Mouse (Mus musculus) hindbrain, postnatal 0 days (tissue): ENCODE results near the gene Surf4. TPM values are rescaled to one million over a fixed set of nuclear protein-coding genes. Genes with fewer than 3 reads are reported as not detected.
"Not testable (repeated sequence)": the region's sequence is repeated elsewhere in the genome, so short reads cannot be mapped to it uniquely, and the experiment has no call there.

Experiments used
- ATAC-seq: fragments of 200-750 bp; cut with Nextera tagmentation; 2 replicates; pipeline ENCODE4 v1.8.0; 2017; ENCODE audit warnings: mild to moderate bottlenecking, moderate TSS enrichment, moderate library complexity
- DNase-seq: peaks from one replicate; pipeline ENCODE4 v3.0.0-alpha.2; 2015; ENCODE audit warnings: low spot score
- H3K27ac ChIP-seq: fragments of 300-500 bp; sonication (generic); 2 replicates; pipeline ENCODE4 v1.5.1; 2014; ENCODE audit warnings: mild to moderate bottlenecking
- H3K27me3 ChIP-seq: fragments of 300-500 bp; sonication (generic); 2 replicates; pipeline ENCODE4 v1.6.1; 2014; ENCODE audit warnings: low read length, mixed read lengths; ENCODE audit not compliant: insufficient read depth
- H3K36me3 ChIP-seq: fragments of 300-500 bp; sonication (generic); 2 replicates; pipeline ENCODE4 v1.6.1; 2014; ENCODE audit warnings: low read length, mixed read lengths; ENCODE audit not compliant: insufficient read depth
- H3K4me1 ChIP-seq: fragments of 300-500 bp; sonication (generic); 2 replicates; pipeline ENCODE4 v1.6.1; 2014; ENCODE audit warnings: antibody characterized with exemption, low read length, mixed read lengths; ENCODE audit not compliant: insufficient read depth
- H3K4me2 ChIP-seq: fragments of 300-500 bp; sonication (generic); 2 replicates; pipeline ENCODE4 v1.6.1; 2014; ENCODE audit warnings: low read depth, mild to moderate bottlenecking, low read length, moderate library complexity, mixed read lengths
- H3K4me3 ChIP-seq: fragments of 300-500 bp; sonication (generic); 2 replicates; pipeline ENCODE4 v1.5.1; 2014; ENCODE audit warnings: low read length
- H3K9ac ChIP-seq: fragments of 300-500 bp; sonication (generic); replicated peaks from 2 replicates; pipeline ENCODE4 v1.6.1; 2014; ENCODE audit warnings: mild to moderate bottlenecking, low read length, moderate library complexity, mixed read lengths
- H3K9me3 ChIP-seq: fragments of 300-500 bp; sonication (generic); 2 replicates; pipeline ENCODE4 v1.6.1; 2016; ENCODE audit warnings: low read length, mixed read lengths
- CTCF ChIP-seq: IDR thresholded peaks from 2 replicates; pipeline ENCODE4 v1.5.1; 2016; ENCODE audit warnings: antibody characterized with exemption, control low read depth, low read depth
- WGBS: fragments of 180-500 bp; shearing (Covaris S2); extraction: QIAGEN DNeasy Blood & Tissue Kit; methylation state at CpG from one replicate; pipeline ENCODE4 v1.1.7; 2014; 5-methylcytosine and 5-hydroxymethylcytosine counted together
- polyA plus RNA-seq: library from polyadenylated mRNA; unstranded; fragments of >200 nt; fragmentation: Nextera tagmentation; extraction: Ambion mirVana; gene quantifications from 2 replicates; pipeline ENCODE4 v1.2.1, GENCODE M21; 2015
- total RNA-seq: library from RNA; depleted of rRNA; stranded (reverse); fragments of >200 nt; gene quantifications from 2 replicates; pipeline ENCODE4 v1.2.3, GENCODE M21; 2014

Gene Surf4
- total and polyA plus RNA-seq, 2 experiments from 2014 or later: 107 to 126 TPM

DNA sequence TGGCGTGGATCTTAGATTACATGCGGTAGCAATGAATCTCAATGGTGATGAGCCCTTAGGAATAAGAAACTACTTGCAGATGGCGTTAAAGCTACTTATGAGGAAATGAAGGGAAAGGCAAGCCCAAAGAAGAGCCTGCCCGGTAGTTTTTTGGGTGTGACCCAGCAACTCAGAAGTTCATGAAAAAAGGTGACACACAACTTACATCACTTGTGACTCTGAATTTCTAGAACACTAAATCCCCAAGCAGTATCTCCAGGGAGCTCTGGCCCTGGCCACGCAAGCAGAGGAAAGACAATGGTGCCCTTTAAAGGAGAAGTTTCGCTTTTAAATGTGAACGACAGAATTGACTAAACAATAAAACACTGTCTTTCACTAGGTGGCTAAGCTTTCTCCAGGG, 30.4 kb downstream of the Surf4 start:
- Histone ChIP-seq H3K4me3 (peak overlapping the region; percentile 76), H3K4me1 (peaks cover 12% of the 10 kb centered on the region), H3K9me3 (no peaks in the 10 kb centered on the region), H3K9ac (peak overlapping the region; percentile 78), H3K36me3 (peaks cover 34% of the 10 kb centered on the region), H3K27me3 (no peaks in the 10 kb centered on the region), H3K27ac (peak overlapping the region; percentile 89), H3K4me2 (peak overlapping the region; percentile 86)
- WGBS: 6% methylated on average over 7 of the region's 7 CpGs
- ATAC-seq (no peak), DNase-seq (no peak)
- TF ChIP-seq CTCF: no peak

DNA sequence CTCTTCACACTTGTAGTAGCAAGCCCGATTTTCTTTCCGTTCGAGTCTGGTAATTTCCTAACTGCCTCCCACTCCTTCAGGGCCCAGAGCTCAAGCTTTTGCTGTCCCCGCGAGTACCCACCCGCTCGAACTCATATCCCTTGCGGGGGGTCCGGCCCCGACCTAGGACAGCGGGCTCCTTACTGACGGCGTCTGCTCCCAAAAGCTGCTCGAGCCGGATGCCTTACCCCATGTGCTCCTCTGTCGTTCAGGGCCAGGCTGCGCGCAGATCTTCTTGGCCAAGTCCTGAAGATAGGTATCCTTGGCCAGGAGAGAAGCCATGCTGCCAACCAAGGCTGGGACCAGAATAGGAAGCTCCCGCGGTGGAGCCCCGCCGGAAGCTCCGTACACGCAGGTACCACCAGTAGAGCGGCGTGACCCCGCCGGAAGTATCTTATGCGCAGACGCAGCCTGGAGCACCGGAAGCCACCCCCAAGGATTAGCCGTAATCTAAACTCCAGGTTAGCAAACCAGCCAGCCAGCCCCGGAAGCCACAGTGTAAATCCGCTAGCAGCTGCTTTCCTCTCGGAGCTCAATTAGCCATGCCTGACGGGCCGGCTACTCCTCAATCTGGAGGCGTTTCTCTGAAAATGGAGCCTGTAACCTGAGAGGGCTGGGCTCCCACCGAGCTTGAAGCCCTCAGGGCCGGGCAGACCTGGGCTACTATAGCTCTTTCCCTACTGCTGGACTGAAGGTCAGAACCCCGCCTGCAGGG, 31.1 kb downstream of the Surf4 start, which contains the start of gene Surf6:
Gene Surf6 (minus strand): TSS at position 413 of the 754 bp plus-strand sequence.
- H3K9me3 ChIP-seq: no peaks in the 10 kb centered on the region
- peak within 1 kb of the TSS; percentile 78 for H3K9ac ChIP-seq
- under 1% methylated on average over 41 of the region's 41 CpGs for WGBS
- no peaks in the 10 kb centered on the region for H3K27me3 ChIP-seq
- peaks cover 12% of the 10 kb centered on the region for H3K4me1 ChIP-seq
- DNase-seq (peak; percentile 98), ATAC-seq (peak; percentile 96)
- H3K4me3 ChIP-seq: peak within 1 kb of the TSS; percentile 76
- H3K27ac ChIP-seq: peak within 1 kb of the TSS; percentile 89
- 0 out of 2 replicates have a peak, but pooled peaks have one; percentile 2 for TF ChIP-seq CTCF
- H3K36me3 ChIP-seq: peaks cover 38% of the 10 kb centered on the region
- H3K4me2 ChIP-seq: peak within 1 kb of the TSS; percentile 86

DNA sequence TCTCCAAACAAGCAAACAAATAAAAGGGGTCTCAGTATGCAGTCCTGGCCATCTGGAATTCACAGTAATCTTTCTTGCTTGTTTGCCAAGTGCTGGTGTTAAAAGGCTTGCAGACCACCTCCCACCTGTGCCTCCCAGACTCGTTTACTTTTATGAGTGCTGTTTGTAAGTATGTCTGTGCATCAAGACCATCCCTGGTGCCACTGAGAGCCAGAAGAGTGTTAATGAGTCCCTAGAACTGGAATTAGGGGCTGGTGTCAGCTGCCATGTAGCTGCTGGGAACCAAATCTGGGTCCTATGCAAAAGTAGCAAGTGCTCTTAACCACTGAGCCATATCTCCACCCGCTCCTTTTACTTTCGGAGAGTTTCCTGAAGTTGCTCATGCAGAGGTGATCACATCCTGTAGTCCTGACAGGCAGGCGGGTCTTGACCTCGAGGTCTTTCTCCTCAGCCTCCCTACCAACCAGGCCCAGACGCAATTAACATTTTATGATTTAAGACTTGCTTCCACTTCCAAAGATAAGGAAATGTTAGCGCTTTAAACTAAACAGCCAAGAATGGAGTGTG, 31.8 kb downstream of the Surf4 start:
- H3K9ac ChIP-seq: peak overlapping the region; percentile 78
- no peaks in the 10 kb centered on the region for H3K9me3 ChIP-seq
- no peaks in the 10 kb centered on the region for H3K27me3 ChIP-seq
- WGBS: 14% methylated on average over 7 of the region's 7 CpGs
- H3K36me3 ChIP-seq: peaks cover 41% of the 10 kb centered on the region
- DNase-seq (no peak), ATAC-seq (no peak)
- no peak for TF ChIP-seq CTCF
- H3K27ac ChIP-seq: peak overlapping the region; percentile 89; the same call in 1 of the 2 replicates
- peaks cover 12% of the 10 kb centered on the region for H3K4me1 ChIP-seq
- peak overlapping the region; percentile 86 for H3K4me2 ChIP-seq
- H3K4me3 ChIP-seq: peak overlapping the region; percentile 76

DNA sequence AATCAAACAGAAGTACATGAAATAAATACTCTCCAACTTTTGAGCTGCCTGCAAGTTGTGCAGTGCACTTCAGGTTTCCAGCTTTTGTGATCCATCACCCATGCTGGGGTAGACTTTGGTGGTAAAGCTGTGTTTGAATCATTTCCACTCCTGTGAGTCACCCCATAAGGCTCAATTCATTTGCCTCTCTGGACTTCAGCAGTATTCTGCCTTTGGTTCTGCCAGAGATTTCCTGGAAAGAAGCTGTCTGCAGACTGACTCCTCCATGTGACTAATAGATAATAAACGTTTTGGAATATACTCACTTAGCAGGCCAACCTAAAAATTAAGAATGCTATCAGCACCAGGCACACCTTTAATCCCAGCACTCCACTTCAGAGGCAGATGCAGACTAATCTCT, 33.0 kb downstream of the Surf4 start:
- H3K4me2 ChIP-seq: no peak overlapping the region
- peaks cover 39% of the 10 kb centered on the region for H3K36me3 ChIP-seq
- H3K27ac ChIP-seq: no peak overlapping the region
- TF ChIP-seq CTCF: no peak
- peaks cover 12% of the 10 kb centered on the region for H3K4me1 ChIP-seq
- no peak overlapping the region for H3K9ac ChIP-seq
- H3K9me3 ChIP-seq: no peaks in the 10 kb centered on the region
- WGBS: 93% methylated on average over 1 of the region's 1 CpGs
- no peak overlapping the region for H3K4me3 ChIP-seq
- ATAC-seq: no peak
- no peak for DNase-seq
- H3K27me3 ChIP-seq: no peaks in the 10 kb centered on the region

DNA sequence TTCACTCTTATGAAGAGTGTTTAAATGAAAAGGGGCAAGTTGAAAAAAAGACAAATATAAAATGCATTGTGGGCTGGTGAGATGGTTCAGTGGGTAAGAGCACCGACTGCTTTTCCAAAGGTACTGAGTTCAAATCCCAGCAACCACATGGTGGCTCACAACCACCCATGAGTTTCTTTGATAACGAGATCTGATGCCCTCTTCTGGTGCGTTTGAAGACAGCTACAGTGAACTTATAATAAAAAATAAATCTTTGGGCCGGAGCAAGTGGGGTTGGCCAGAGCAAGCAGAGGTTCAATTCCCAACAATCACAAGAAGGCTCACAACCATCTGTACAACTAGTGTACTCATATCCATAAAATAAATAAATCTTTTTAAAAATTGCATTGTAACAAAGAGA, 37.8 kb downstream of the Surf4 start:
- no peak overlapping the region for H3K4me2 ChIP-seq
- H3K36me3 ChIP-seq: peaks cover 63% of the 10 kb centered on the region
- no peak overlapping the region for H3K27ac ChIP-seq
- no peaks in the 10 kb centered on the region for H3K4me1 ChIP-seq
- no peaks in the 10 kb centered on the region for H3K27me3 ChIP-seq
- TF ChIP-seq CTCF: peak; percentile 19; the same call in 1 of the 2 replicates
- no peak overlapping the region for H3K4me3 ChIP-seq
- DNase-seq: no peak
- H3K9ac ChIP-seq: no peak overlapping the region
- H3K9me3 ChIP-seq: no peaks in the 10 kb centered on the region
- ATAC-seq: no peak
- 93% methylated on average over 4 of the region's 4 CpGs for WGBS

DNA sequence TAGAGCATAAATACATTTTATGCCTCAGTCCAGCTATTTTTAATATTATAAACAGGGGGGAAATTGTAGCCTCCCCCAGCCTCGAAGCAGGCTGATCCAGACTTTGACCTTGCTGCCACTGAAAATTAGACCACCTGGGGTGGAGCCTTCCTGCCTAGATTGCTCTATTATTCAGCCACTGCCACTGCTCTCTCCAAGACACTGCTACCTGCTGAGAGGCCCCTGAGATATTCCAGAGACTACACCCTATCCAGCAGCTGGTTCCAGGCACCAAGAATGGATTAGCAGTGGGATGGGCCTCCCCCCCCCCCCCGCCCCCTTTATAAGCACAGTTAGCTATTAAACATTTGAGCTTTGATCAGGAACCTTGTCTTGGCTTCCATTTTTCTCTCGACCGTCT, 47.6 kb downstream of the Surf4 start:
- H3K9ac ChIP-seq, H3K4me1 ChIP-seq, H3K4me2 ChIP-seq, H3K27ac ChIP-seq, H3K9me3 ChIP-seq, H3K4me3 ChIP-seq, ATAC-seq, H3K27me3 ChIP-seq, DNase-seq: not testable (repeated sequence)
- H3K36me3 ChIP-seq: peaks cover 20% of the 10 kb centered on the region
- WGBS: 46% methylated on average over 4 of the region's 4 CpGs

DNA sequence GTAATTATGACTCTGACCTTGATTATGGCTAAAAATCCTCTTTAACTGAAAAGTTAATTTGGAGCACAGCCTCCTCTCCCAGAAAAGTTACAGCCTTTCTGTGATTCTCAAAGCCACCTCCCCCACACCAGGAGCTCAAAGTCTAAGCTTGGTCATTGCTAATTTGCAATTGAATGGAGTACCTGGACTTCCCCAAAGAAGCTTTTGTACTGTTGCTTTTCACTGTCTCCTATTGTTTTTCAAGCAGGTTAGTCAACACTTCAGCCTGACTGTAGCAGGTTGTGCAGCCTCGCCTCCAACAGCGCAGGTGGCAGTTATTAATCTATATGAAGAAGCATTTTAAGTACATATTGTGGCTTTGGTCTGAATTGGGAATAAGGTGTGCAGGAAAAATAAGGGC, 48.2 kb downstream of the Surf4 start:
- H3K4me1 ChIP-seq, H3K4me3 ChIP-seq, ATAC-seq, H3K27me3 ChIP-seq, H3K4me2 ChIP-seq, H3K27ac ChIP-seq, H3K9ac ChIP-seq, H3K9me3 ChIP-seq, DNase-seq: not testable (repeated sequence)
- WGBS: 80% methylated on average over 2 of the region's 2 CpGs
- peaks cover 17% of the 10 kb centered on the region for H3K36me3 ChIP-seq
